Mouse (Mus musculus) embryonic fibroblast, embryonic 13.5 days (primary cell): ENCODE results near the gene Bckdhb. TPM values are rescaled to one million over a fixed set of nuclear protein-coding genes. Genes with fewer than 3 reads are reported as not detected.
"Not testable (repeated sequence)": the region's sequence is repeated elsewhere in the genome, so short reads cannot be mapped to it uniquely, and the experiment has no call there.

Experiments used
- H3K27ac ChIP-seq: 2 replicates; pipeline ENCODE4 v1.5.1; 2012; ENCODE audit warnings: low read length, control low read depth, inconsistent platforms; ENCODE audit not compliant: insufficient read depth
- H3K4me1 ChIP-seq: 2 replicates; pipeline ENCODE4 v1.6.1; 2011; ENCODE audit warnings: low read length; ENCODE audit not compliant: control insufficient read depth, insufficient read depth
- H3K4me3 ChIP-seq: 2 replicates; pipeline ENCODE4 v1.5.1; 2011; ENCODE audit warnings: mild to moderate bottlenecking, control low read depth, low read length; ENCODE audit not compliant: insufficient read depth
- CTCF ChIP-seq: IDR thresholded peaks from 2 replicates; pipeline ENCODE4 v1.5.1; 2011; ENCODE audit warnings: mild to moderate bottlenecking, control low read depth, low read length, moderate library complexity, borderline replicate concordance; ENCODE audit not compliant: insufficient read depth
- POLR2A ChIP-seq: IDR thresholded peaks from 2 replicates; pipeline ENCODE4 v1.6.1; 2011; ENCODE audit warnings: low read depth, mild to moderate bottlenecking, control low read depth, low read length, moderate library complexity
- polyA plus RNA-seq: library from polyadenylated mRNA; stranded (reverse); fragments of >200 nt; gene quantifications from 2 replicates; pipeline ENCODE4 v1.2.4, GENCODE M21; 2011; ENCODE audit warnings: low read depth; ENCODE audit not compliant: missing spikeins, insufficient read length

Bckdhb gene
- polyA plus RNA-seq, 1 experiment = 29.1 TPM

GRCm38 (mm10) chr9:83962098-83963086, 37.4 kb downstream of the Bckdhb start:
- peak overlapping the region; percentile 53 for H3K27ac ChIP-seq
- TF ChIP-seq POLR2A (no peak), CTCF (no peak)
- H3K4me3 ChIP-seq = no peak overlapping the region
- H3K4me1 ChIP-seq = no peaks in the 10 kb centered on the region; the same call in none of the 2 replicates

GRCm38 (mm10) chr9:83963296-83963695, 38.4 kb downstream of the Bckdhb start:
- no peak for TF ChIP-seq CTCF
- TF ChIP-seq POLR2A = no peak
- peaks cover 6% of the 10 kb centered on the region for H3K4me1 ChIP-seq
- H3K27ac ChIP-seq = no peak overlapping the region
- no peak overlapping the region for H3K4me3 ChIP-seq

- Histone ChIP-seq H3K4me3 (no peak overlapping the region), H3K27ac (no peak overlapping the region; the same call in 1 of the 2 replicates), H3K4me1 (peaks cover 6% of the 10 kb centered on the region)
- TF ChIP-seq CTCF = no peak
- no peak for TF ChIP-seq POLR2A
Measured at GRCm38 (mm10) chr9:83964376-83964775, 39.4 kb downstream of the Bckdhb start.

DNA sequence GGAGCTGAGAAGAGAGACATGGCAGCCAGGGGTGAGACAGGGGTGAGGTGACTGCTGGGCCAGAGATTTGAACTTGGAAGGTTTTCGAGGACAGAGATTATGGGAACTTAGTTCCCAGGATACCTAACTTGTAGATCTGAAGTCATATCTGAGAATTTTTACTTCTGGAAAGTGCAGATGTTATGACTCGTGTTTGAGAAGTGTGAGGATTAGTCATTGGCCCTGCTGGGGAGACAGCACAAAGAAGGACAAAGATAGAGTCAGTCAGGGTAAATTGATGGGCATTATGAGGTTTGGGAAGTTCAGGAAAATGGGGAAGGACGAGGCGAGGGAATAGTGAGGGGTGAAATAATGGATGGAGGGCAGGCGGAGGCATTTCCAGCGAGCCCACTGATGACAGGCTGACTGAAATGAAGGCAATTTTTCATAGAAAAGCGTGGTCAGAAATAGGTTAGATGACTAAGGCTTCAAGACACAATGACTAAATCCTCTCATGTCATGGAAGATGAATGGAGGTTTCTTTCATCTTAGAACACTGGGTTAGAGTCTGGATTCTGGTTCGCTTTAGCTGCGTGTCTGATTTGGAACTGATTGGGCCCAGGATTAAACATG, 42.6 kb downstream of the Bckdhb start:
- H3K27ac ChIP-seq = peak overlapping the region; percentile 53; the same call in 1 of the 2 replicates
- H3K4me1 ChIP-seq = peaks cover 6% of the 10 kb centered on the region
- TF ChIP-seq CTCF (no peak), POLR2A (no peak)
- H3K4me3 ChIP-seq = no peak overlapping the region

DNA sequence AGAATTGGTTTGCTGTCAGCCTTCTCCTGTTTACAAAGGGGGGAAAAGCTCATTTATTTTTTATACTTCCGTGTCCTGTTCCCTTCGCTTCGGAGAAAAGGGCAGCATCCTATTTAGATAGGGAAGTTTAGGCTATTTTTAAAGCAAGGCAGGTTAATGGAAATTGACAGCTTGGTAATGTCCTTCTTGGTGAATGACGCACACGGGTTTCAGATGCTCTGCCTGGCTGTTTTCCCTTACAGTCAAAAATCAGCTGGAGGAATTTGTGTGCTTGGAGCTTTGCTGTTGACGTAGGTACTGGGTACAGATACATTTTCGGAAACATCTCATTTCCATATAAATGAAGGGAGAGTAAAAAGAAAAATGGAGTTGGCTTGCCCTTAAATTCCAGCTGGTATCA, 44.4 kb downstream of the Bckdhb start:
- TF ChIP-seq CTCF (no peak), POLR2A (no peak)
- Histone ChIP-seq H3K27ac (no peak overlapping the region), H3K4me3 (no peak overlapping the region), H3K4me1 (peaks cover 6% of the 10 kb centered on the region)

- Histone ChIP-seq H3K27ac (no peak overlapping the region), H3K4me1 (peaks cover 2% of the 10 kb centered on the region; the same call in 1 of the 2 replicates), H3K4me3 (no peak overlapping the region)
- TF ChIP-seq CTCF (no peak), POLR2A (no peak)
Measured at GRCm38 (mm10) chr9:83973467-83973866, 48.5 kb downstream of the Bckdhb start.

- TF ChIP-seq POLR2A (no peak), CTCF (no peak)
- Histone ChIP-seq H3K4me3 (no peak overlapping the region), H3K27ac (no peak overlapping the region), H3K4me1 (peaks cover 2% of the 10 kb centered on the region; the same call in 1 of the 2 replicates)
Measured at GRCm38 (mm10) chr9:83975811-83976210, 50.9 kb downstream of the Bckdhb start.

DNA sequence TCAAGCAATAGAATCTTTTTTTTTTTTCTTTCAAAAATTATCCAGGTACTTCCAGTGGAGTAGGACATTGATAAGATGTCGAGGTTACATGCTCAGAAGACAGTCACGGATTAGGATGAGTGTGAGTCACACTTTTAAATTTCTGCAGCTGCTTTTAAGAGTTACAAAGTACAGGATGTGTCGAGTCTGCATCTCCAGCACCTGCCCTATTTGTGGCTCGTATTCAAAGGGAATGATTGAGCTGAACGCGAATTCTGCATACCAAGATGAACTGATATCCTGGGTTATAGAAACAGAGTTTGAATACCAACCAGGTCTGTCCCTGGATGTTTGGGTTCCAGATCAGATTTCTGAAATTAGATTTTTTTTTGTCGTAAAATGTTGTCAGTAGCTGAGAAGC, 56.3 kb downstream of the Bckdhb start:
- H3K27ac ChIP-seq = no peak overlapping the region
- no peaks in the 10 kb centered on the region for H3K4me1 ChIP-seq
- TF ChIP-seq CTCF (no peak), POLR2A (no peak)
- no peak overlapping the region for H3K4me3 ChIP-seq

GRCm38 (mm10) chr9:84008961-84009360, 84.0 kb downstream of the Bckdhb start:
- Histone ChIP-seq H3K4me1 (no peaks in the 10 kb centered on the region), H3K27ac (no peak overlapping the region), H3K4me3 (no peak overlapping the region)
- TF ChIP-seq CTCF = no peak
- no peak for TF ChIP-seq POLR2A

GRCm38 (mm10) chr9:84011146-84011545, 86.2 kb downstream of the Bckdhb start:
- no peak for TF ChIP-seq POLR2A
- TF ChIP-seq CTCF = no peak

DNA sequence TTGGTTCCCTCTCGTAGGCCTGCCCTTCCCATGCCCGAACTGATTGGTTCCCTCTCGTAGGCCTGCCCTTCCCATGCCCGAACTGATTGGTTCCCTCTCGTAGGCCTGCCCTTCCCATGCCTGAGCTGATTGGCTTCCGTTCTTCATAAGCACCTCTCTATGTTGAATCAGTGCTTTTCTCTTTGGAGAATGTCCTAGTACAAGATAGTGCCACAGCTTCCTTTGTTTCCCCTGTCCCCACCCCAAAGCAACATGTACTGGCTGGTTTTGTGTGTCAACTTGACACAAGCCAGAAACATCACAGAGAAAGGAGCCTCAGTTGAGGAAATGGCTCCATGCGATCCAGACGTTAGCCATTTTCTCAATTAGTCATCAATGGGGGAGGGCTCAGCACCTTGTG, 93.2 kb downstream of the Bckdhb start:
- not testable (repeated sequence) for H3K4me1 ChIP-seq, H3K27ac ChIP-seq

More at GRCm38 (mm10) chr9:84011146-84011545, 86.2 kb downstream of the Bckdhb start:
- H3K4me1 ChIP-seq = no peaks in the 10 kb centered on the region
- no peak overlapping the region for H3K4me3 ChIP-seq
- no peak overlapping the region for H3K27ac ChIP-seq

More for the DNA sequence above, 93.2 kb downstream of the Bckdhb start:
- not testable (repeated sequence) for H3K4me3 ChIP-seq
